Mouse (Mus musculus) intestine, embryonic 14.5 days (tissue): ENCODE measurements around the gene Trpc1. TPM values are rescaled to one million over a fixed set of nuclear protein-coding genes. Genes with fewer than 3 reads are reported as not detected.

Experiments
- ATAC-seq: fragments of 200-750 bp; cut with Nextera tagmentation; replicated peaks from 2 replicates; pipeline ENCODE4 v1.8.0; 2017; ENCODE audit warnings: low read depth, moderate number of reproducible peaks, moderate TSS enrichment, moderate library complexity; ENCODE audit not compliant: low FRiP score, low TSS enrichment
- DNase-seq: peaks from one replicate; pipeline ENCODE4 v3.0.0-alpha.2; 2018; ENCODE audit warnings: low spot score
- H3K27ac ChIP-seq: fragments of 300-500 bp; sonication (generic); 2 replicates; pipeline ENCODE4 v1.5.1; 2014; ENCODE audit warnings: low read depth, mild to moderate bottlenecking, control low read depth
- H3K27me3 ChIP-seq: fragments of 300-500 bp; sonication (generic); replicated peaks from 2 replicates; pipeline ENCODE4 v1.6.1; 2014; ENCODE audit warnings: low read length, control low read depth; ENCODE audit not compliant: control insufficient read depth, insufficient read depth
- H3K36me3 ChIP-seq: fragments of 300-500 bp; sonication (generic); 2 replicates; pipeline ENCODE4 v1.6.1; 2014; ENCODE audit warnings: low read length, control low read depth; ENCODE audit not compliant: control insufficient read depth, insufficient read depth
- H3K4me1 ChIP-seq: fragments of 300-500 bp; sonication (generic); replicated peaks from 2 replicates; pipeline ENCODE4 v1.6.1; 2014; ENCODE audit warnings: low read length, control low read depth, mixed read lengths; ENCODE audit not compliant: control insufficient read depth, insufficient read depth
- H3K4me2 ChIP-seq: fragments of 300-500 bp; sonication (generic); 2 replicates; pipeline ENCODE4 v1.6.1; 2014; ENCODE audit warnings: low read length
- H3K4me3 ChIP-seq: fragments of 300-500 bp; sonication (generic); 2 replicates; pipeline ENCODE4 v1.5.1; 2014; ENCODE audit warnings: low read depth, low read length, control low read depth, mixed read lengths
- H3K9ac ChIP-seq: fragments of 300-500 bp; sonication (generic); 2 replicates; pipeline ENCODE4 v1.6.1; 2014; ENCODE audit warnings: mild to moderate bottlenecking, low read length
- H3K9me3 ChIP-seq: fragments of 300-500 bp; sonication (generic); 2 replicates; pipeline ENCODE4 v1.6.1; 2016; ENCODE audit warnings: low read length, control low read depth; ENCODE audit not compliant: control insufficient read depth
- WGBS: fragments of 180-500 bp; shearing (Covaris S2); extraction: QIAGEN DNeasy Blood & Tissue Kit; methylation state at CpG from one replicate; pipeline ENCODE4 v1.1.7; 2014; 5-methylcytosine and 5-hydroxymethylcytosine counted together
- polyA plus RNA-seq: library from polyadenylated mRNA; unstranded; fragments of >200 nt; fragmentation: Nextera tagmentation; extraction: Ambion mirVana; gene quantifications from 2 replicates; pipeline ENCODE4 v1.2.1, GENCODE M21; 2014

The Trpc1 gene
- polyA plus RNA-seq, 1 experiment from 2014 or later = 5.7 TPM

GRCm38 (mm10) chr9:95692823-95693222 lies 57.4 kb downstream of the Trpc1 start:
- no peaks in the 10 kb centered on the region for H3K36me3 ChIP-seq
- 62% methylated on average over 8 of the region's 8 CpGs for WGBS
- H3K4me1 ChIP-seq = no peaks in the 10 kb centered on the region
- H3K4me2 ChIP-seq = no peak overlapping the region
- DNase-seq (no peak), ATAC-seq (no peak)
- H3K27me3 ChIP-seq = no peaks in the 10 kb centered on the region
- no peaks in the 10 kb centered on the region for H3K9me3 ChIP-seq
- H3K27ac ChIP-seq = no peak overlapping the region
- H3K4me3 ChIP-seq = no peak overlapping the region
- no peak overlapping the region for H3K9ac ChIP-seq

GRCm38 (mm10) chr9:95688064-95688463 lies 62.1 kb downstream of the Trpc1 start:
- Histone ChIP-seq H3K9ac (no peak overlapping the region), H3K27me3 (no peaks in the 10 kb centered on the region), H3K4me2 (no peak overlapping the region), H3K36me3 (no peaks in the 10 kb centered on the region), H3K4me3 (no peak overlapping the region), H3K9me3 (no peaks in the 10 kb centered on the region), H3K27ac (no peak overlapping the region), H3K4me1 (no peaks in the 10 kb centered on the region)
- 65% methylated on average over 3 of the region's 3 CpGs for WGBS
- ATAC-seq (no peak), DNase-seq (no peak)

GRCm38 (mm10) chr9:95685660-95686440 lies 64.3 kb downstream of the Trpc1 start:
- DNase-seq = no peak

GRCm38 (mm10) chr9:95680691-95681090 lies 69.5 kb downstream of the Trpc1 start:
- Histone ChIP-seq H3K27me3 (no peaks in the 10 kb centered on the region), H3K27ac (no peak overlapping the region), H3K4me1 (no peaks in the 10 kb centered on the region), H3K4me3 (no peak overlapping the region), H3K9ac (no peak overlapping the region), H3K4me2 (no peak overlapping the region), H3K36me3 (no peaks in the 10 kb centered on the region), H3K9me3 (no peaks in the 10 kb centered on the region)
- whole genome bisulfite sequencing = 89% methylated on average over 11 of the region's 11 CpGs
- ATAC-seq (no peak), DNase-seq (no peak)

More at GRCm38 (mm10) chr9:95685660-95686440, 64.3 kb downstream of the Trpc1 start:
- H3K9ac ChIP-seq = no peak overlapping the region
- 74% methylated on average over 11 of the region's 11 CpGs for WGBS
- H3K4me1 ChIP-seq = no peaks in the 10 kb centered on the region
- H3K9me3 ChIP-seq = no peaks in the 10 kb centered on the region
- H3K4me3 ChIP-seq = no peak overlapping the region
- no peaks in the 10 kb centered on the region for H3K36me3 ChIP-seq
- H3K4me2 ChIP-seq = no peak overlapping the region
- no peaks in the 10 kb centered on the region for H3K27me3 ChIP-seq
- no peak for ATAC-seq
- no peak overlapping the region for H3K27ac ChIP-seq

- Histone ChIP-seq H3K27ac (no peak overlapping the region), H3K4me3 (no peak overlapping the region), H3K9me3 (no peaks in the 10 kb centered on the region), H3K4me2 (no peak overlapping the region), H3K36me3 (no peaks in the 10 kb centered on the region), H3K4me1 (no peaks in the 10 kb centered on the region), H3K9ac (no peak overlapping the region), H3K27me3 (no peaks in the 10 kb centered on the region)
- ATAC-seq (no peak), DNase-seq (no peak)
- 69% methylated on average over 7 of the region's 7 CpGs for WGBS
These were observed 70.2 kb downstream of the Trpc1 start for GRCm38 (mm10) chr9:95679966-95680365.

- Histone ChIP-seq H3K27ac (no peak overlapping the region), H3K36me3 (no peaks in the 10 kb centered on the region), H3K4me1 (no peaks in the 10 kb centered on the region), H3K4me3 (no peak overlapping the region), H3K4me2 (no peak overlapping the region), H3K9me3 (no peaks in the 10 kb centered on the region), H3K9ac (no peak overlapping the region), H3K27me3 (no peaks in the 10 kb centered on the region)
- ATAC-seq (no peak), DNase-seq (no peak)
- WGBS = 94% methylated on average over 4 of the region's 4 CpGs
These were observed 74.2 kb downstream of the Trpc1 start for GRCm38 (mm10) chr9:95676021-95676420.

- Histone ChIP-seq H3K27me3 (no peaks in the 10 kb centered on the region), H3K9me3 (no peaks in the 10 kb centered on the region), H3K9ac (no peak overlapping the region), H3K4me2 (no peak overlapping the region), H3K4me3 (no peak overlapping the region), H3K36me3 (no peaks in the 10 kb centered on the region), H3K4me1 (no peaks in the 10 kb centered on the region), H3K27ac (no peak overlapping the region; the same call in 1 of the 2 replicates)
- ATAC-seq = no peak
- no peak for DNase-seq
- WGBS = 56% methylated on average over 9 of the region's 9 CpGs
These were observed 75.0 kb downstream of the Trpc1 start for GRCm38 (mm10) chr9:95675064-95675699.

GRCm38 (mm10) chr9:95672760-95673159 lies 77.4 kb downstream of the Trpc1 start:
- Histone ChIP-seq H3K4me1 (no peaks in the 10 kb centered on the region), H3K27me3 (no peaks in the 10 kb centered on the region), H3K4me3 (no peak overlapping the region), H3K9ac (no peak overlapping the region), H3K4me2 (no peak overlapping the region), H3K36me3 (no peaks in the 10 kb centered on the region), H3K9me3 (no peaks in the 10 kb centered on the region), H3K27ac (no peak overlapping the region)
- 83% methylated on average over 6 of the region's 6 CpGs for WGBS
- no peak for ATAC-seq
- no peak for DNase-seq

GRCm38 (mm10) chr9:95672331-95672730 lies 77.8 kb downstream of the Trpc1 start:
- DNase-seq (no peak), ATAC-seq (no peak)
- H3K4me3 ChIP-seq = no peak overlapping the region
- H3K4me1 ChIP-seq = no peaks in the 10 kb centered on the region
- no peaks in the 10 kb centered on the region for H3K27me3 ChIP-seq
- H3K9me3 ChIP-seq = no peaks in the 10 kb centered on the region
- no peak overlapping the region for H3K9ac ChIP-seq
- no peak overlapping the region for H3K27ac ChIP-seq
- H3K36me3 ChIP-seq = no peaks in the 10 kb centered on the region
- H3K4me2 ChIP-seq = no peak overlapping the region
- 91% methylated on average over 3 of the region's 3 CpGs for WGBS
